Mouse (Mus musculus) megakaryocyte, adult 5-6 weeks (primary cell): Measurements from ENCODE around the gene Kmt2e. TPM values are rescaled to one million over a fixed set of nuclear protein-coding genes. Genes with fewer than 3 reads are reported as not detected.

Experiments used
- ATAC-seq: 2 replicates; pipeline ENCODE4 v1.8.0; 2016; ENCODE audit warnings: mild to moderate bottlenecking, inconsistent platforms; ENCODE audit not compliant: poor library complexity, severe bottlenecking
- total RNA-seq, 2 experiments: library from RNA; stranded (forward) in 1 of 2; stranded (reverse) in 1 of 2; fragments of 153-499, 151-499 nt in 1 of 2; fragments of 221-1000, 200-1000 nt in 1 of 2; gene quantifications; 2 replicates each; pipeline versions ENCODE4 v1.2.3 to v1.2.4; 2015 to 2017

Kmt2e gene
- total RNA-seq, 2 experiments from 2014 or later: 63.3 to 158 TPM

DNA sequence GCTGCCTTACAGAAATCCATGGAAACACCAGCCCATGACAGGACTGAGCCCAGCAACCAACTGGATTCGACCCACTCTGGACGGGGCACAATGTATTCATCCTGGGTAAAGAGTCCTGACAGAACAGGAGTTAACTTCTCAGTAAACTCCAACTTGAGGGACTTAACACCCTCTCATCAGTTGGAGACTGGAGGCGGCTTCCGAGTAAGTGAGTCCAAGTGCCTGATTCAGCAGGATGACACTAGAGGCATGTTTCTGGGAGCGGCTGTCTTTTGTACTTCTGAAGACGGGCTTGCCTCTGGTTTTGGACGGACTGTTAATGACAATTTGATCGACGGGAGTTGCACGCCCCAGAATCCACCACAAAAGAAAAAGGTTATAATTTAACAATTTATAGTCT is 63.7 kb downstream of the Kmt2e start:
- no peak for ATAC-seq

DNA sequence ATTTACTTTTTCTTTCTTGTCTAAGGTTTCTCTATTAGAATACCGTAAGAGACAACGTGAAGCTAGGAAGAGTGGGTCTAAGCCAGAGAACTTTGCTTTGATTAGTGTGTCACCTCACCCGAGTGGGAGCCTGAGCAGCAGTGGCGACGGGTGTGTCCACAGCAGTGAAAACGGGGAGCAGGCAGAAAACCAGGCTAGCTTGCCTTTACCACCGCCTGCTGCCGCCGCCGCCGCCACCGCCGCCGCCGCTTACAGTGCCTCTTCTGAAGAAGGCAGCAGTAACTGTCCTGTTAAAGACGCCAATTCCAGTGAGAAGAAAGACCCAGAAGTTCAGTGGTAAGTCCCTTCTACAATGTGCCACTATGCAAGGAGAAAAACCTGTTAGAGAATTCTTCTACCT is 65.0 kb downstream of the Kmt2e start:
- no peak for ATAC-seq

DNA sequence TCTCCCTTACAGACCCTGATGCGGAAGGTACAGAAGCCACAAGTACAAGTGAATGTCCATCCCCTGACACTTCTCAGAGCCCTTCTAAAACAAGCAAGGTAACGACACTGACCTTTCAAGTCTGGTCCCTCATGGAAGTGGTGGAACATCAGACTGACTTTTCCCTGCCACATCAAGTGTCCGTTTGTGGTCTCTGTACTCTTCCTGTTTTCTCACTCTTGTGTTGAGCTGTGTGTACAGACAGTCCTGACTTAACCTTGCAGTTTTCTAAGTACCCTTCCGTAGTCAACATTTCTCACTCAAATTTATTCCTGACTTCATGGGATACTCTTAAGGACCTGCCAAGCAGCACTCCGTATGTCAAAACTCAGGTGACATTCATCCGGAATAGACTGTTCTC is 66.5 kb downstream of the Kmt2e start:
- no peak for ATAC-seq

DNA sequence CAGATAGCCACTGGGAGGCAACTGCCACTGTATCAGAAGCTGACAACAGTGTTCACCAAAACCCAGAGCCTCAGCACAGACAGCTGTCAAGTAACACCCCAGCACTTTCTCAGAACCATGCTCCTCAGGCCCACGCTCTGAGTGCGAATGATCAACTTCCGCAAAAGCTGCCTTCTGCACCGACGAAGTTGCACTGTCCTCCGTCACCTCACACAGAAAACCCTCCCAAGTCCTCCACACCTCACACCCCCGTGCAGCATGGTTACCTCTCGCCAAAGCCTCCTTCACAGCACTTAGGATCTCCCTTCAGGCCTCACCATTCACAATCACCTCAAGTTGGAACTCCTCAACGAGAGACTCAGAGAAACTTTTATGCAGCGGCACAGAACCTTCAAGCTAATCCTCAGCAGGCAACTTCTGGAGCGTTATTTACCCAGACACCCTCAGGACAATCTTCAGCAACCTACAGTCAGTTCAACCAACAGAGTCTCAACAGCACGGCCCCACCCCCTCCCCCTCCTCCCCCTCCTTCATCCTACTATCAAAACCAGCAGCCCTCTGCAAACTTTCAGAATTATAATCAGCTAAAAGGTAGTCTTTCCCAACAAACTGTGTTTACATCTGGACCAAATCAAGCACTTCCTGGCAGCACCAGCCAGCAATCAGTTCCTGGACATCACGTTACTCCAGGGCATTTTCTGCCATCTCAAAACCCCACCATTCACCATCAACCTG is 67.5 kb downstream of the Kmt2e start:
- ATAC-seq: no peak

DNA sequence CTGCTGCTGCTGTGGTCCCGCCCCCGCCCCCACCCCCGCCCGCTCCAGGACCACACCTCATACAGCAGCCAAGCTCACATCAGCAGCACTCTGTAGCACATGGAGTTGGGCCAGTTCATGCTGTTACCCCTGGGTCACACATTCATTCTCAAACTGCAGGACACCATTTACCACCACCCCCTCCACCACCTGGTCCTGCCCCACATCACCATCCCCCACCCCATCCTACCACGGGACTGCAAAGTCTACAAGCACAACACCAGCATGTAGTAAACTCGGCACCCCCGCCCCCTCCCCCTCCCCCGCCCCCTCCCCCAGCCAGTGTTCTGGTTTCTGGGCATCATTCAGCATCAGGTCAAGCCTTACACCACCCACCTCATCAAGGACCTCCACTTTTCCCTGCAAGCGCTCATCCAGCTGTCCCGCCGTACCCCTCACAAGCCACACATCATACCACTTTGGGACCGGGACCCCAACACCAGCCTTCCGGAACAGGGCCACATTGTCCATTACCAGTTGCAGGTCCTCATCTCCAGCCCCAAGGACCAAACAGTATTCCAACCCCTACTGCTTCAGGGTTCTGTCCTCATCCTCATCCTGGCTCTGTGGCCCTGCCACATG is 68.2 kb downstream of the Kmt2e start:
- ATAC-seq: no peak

DNA sequence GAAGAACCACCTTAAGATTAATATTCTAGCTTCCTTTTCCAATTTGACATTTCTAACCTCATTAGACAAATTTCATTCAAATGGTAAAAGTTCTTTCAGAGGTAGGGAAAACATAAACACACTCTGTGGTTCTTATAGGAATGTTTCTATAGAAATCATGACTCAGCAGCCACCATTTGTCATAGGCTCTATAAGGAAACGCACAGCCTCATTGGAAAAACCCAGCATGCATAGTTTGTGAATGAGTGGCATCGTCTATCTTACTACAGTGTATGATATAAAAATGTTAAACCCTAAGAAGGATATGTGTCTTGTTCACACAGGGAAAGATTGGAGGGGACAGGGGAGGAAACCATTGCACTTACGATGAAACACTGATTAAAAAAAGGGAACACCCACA is 71.3 kb downstream of the Kmt2e start:
- ATAC-seq: no peak

DNA sequence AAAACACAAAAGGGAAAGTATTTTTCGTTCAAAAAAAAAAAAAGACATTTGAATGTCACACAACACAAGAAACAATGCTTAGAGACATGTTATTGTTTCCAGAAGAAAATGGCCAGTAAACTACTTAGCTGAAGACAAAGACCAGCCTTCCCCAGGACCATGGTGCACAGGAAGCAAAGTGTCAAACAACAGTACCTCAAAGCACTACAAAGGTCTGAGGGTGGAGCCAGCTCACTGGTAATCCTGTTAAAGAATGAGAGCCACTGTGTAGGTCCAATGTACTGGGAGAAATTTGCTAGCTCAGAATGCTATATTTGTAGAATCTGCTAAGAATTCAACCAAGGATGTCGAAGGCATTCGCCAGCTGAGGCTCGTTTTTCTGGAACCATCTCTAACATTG is 73.0 kb downstream of the Kmt2e start:
- no peak for ATAC-seq

DNA sequence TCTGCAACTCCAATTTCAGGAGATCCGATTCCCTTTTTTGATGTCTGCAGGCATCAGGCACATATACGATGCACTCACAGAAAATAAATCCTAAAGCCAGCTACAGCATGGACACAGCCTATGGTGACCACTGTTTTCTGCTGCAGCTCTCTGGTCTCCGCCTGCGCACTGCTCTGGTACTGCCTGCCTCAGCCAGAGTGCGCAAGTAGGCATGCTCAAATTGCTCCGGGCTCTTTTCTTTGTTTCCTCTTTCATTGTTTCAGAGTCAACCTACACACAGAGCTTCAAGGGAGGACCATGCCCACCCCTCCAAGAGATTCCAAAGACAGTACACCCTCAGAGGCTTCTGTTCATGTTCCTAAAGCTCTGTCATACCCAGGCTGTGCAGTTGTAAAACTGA is 74.4 kb downstream of the Kmt2e start:
- no peak for ATAC-seq

DNA sequence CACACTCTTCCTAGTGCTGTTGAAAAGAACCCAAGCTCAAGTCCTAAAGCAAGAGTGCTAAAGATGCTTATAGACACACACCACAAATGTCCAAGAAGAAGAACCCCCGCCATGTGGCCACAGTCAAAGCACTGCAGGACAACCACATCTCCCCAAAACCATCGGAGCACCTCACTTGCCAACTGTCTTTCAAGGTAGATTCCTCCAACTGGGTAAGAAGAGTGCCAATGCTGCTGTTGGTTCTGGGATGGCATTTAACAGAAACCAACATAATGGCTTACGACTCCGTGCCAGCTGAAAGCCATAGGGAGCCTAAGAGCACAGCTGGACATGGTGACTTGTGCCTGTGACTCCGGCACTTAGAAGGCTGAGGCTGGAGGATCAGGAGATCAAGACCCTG is 77.2 kb downstream of the Kmt2e start:
- ATAC-seq: no peak

DNA sequence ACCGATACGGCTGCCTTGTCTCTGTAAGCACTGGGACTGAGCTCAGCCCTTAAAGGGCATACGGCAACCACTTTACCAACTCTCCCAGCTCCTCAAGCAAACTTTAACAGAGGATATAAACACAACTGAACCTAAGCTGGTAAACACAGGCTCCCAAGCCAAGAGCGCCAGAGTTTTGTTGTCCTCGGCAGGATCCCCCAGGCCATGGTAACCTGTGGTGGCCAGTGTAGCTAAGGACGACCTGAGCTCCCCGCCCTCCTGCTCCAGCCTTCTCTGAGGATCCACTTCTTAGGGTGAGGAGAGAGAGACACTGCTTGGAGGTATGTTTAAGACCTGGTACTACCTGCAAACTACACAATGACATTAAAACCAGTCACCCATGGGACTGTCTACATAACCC is 78.3 kb downstream of the Kmt2e start:
- ATAC-seq: no peak

DNA sequence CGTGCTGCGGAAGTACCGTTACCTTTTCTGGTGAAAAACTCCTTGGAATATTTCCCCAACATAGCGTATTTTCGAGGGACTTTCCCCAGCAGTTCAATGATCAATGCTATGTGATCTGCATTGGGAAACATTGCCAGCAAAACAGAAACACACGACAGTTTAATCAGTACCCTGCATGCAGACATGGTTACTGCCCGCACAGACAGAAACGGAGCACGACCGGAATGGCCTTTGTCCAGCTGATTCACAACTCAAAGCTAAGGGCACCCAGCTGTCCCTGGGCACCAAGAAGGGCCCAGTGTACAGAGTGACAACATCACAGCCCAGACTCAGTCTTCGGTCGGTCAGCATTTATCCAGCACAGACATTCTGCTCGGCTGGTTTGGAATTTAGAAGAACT is 79.2 kb downstream of the Kmt2e start:
- no peak for ATAC-seq

DNA sequence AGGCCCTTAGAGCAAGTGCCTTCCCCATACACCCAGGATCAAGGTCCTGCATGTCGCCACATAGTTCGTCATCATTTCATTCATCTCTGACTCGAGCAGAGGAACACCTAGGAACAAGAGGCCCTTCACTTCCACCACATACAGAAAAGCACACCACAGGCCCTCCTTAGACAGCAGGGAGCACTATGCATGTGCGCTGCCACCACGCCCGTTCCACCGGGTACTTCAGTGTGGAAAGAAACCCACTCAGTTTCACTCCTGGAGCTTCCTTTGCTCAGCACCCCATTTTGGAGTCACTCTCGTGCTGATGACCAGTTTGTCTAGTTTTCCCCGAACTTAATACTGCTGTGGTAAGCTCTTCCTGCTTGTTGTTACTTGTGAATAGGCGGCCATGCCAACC is 80.8 kb downstream of the Kmt2e start:
- ATAC-seq: no peak

DNA sequence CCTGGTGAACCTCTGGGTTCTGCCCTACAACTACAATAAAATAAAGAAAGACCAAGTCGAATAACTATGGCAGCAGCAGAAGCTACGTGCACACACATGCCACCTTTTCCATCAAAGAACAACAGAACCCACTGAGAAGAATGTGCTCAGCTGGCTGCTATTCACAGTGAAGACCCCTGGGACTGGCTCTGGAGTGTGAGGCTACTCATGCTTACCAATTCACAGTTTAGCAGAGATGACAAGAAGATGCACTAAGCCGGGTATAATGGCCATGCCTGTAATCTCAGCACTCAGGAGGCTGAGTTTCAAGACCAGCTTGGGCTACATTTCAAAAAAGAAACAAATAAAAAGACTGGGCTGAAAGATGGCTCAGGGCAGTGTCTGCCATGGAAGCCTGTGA is 82.7 kb downstream of the Kmt2e start:
- ATAC-seq: no peak

DNA sequence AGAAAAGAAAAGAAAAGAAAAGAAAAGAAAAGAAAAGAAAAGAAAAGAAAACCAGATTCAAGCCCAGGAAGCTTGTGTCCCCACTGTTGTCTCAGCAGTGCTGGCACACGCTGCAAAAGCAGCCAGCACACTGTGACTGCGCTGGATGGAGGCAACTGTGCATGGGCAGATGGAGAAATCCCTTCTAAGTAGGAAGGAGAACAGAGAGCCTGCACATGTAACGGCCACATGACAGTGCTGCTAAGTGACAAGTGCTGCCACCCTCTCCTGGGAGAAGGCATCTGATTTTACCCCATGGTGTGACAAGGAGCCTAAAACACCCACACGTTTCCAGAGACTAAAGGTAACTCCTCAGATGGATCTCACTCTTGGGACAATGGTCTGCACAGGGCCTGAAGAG is 83.6 kb downstream of the Kmt2e start:
- ATAC-seq: no peak

DNA sequence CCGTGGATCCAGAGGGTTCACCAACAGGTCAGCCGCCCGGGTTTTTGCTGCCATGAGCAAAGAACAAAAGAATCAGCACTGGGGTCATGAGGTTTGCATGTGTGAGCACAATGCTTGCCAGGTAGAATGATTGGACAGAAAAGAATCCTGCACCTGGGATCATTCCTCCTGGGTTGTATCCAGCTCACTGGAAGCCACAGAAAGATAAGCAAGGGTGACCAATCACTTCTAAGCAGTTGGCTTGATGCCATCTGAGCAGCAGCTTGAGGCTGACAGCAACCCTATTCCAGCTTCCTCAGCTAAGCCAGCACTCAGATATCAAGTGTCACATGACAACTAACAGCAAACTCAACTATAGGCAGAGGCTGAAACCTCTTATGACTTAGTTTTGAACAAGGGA is 84.4 kb downstream of the Kmt2e start:
- no peak for ATAC-seq

DNA sequence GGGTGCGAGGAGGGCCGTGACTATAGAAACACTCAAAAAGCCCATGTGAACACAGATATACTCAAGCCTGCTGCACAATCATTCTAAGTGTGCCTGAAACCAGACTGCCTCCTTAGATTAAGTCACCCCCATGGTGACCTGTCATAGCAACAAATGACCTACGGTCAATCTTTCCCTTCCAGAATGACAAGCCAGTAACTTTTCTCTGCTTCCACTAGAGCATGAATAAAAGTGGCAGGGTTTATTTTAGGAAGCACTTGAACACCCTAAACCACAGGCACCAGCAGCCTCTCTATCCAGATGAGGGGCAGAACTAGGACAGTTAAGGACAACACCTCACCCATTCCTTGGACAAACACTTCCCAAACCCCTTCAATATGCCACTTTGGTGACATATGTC is 85.4 kb downstream of the Kmt2e start:
- ATAC-seq: no peak

DNA sequence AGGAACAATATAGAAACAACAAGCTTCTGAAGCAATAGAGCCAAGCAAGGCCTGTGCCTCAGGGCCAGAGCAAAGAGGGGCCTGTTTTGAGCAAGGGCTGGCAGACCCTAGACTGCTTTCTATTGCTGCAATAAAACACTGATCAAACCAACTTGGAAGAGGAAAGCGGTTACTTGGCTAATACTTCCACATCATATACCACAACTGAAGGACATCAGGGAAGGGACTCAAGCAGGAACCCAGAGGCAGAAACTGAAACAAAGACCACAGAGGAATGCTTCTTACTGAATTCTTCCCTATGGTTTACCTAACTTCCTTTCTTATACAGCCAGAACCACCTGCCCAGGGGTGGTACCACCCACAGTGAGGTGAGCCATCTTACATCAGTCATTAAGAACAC is 87.4 kb downstream of the Kmt2e start:
- ATAC-seq: peak; percentile 40; the same call in 1 of the 2 replicates

DNA sequence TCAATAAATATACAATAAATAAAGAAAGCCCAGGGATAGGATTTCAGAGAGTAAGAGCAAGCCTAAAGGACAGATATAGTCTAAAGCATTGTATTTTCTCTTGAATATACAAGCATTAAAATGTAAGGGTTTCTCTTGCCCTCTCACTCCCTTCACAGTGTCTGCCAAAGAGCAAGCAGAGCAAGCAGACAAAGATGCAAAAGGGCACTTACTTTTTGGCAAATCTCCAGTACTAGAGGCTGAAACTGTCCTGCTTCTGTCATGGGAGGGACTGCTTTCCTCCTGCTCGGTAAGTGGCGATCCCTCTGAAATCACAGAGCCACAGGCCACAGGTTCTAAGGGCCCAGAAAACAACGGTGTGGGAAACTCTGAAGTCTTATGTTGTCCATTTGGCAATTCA is 89.7 kb downstream of the Kmt2e start:
- no peak for ATAC-seq

DNA sequence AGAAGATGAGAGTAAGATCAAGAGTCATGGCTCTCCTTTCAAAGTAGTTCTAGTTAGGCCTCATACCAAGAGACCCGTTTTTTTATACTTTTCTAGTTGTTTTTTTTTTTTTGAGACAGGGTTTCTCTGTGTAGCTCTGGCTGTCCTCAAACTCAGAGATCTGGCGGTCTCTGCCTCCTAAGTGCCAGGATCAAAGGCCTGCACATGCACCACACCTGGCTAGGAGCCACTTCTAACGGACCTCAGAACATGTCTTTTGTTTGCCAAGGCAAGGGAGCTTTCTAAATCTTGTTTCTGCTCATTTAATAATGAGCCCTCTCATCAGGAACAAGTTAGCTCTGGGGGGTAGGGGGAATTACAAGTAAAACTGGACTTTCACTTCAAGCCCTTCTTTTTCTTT is 90.4 kb downstream of the Kmt2e start:
- no peak for ATAC-seq

DNA sequence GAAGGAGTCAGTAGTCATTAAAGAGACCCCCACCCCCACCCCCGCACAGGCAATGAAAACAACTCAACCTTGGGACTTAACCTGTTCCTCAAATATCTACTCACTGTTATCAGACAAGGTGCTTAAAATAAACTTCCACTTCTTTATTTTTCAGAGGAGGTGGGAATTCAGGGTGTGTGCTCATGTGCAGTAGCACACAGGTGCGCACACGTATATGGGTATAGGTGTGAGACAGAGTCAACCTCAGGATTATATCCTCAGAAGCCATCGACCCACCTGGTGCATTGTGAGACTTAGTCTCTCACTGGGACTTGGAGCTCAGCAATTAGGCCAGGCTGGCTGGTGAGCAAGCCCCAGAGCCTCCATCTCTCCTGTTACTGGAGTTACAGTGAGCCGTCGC is 96.9 kb downstream of the Kmt2e start:
- no peak for ATAC-seq

DNA sequence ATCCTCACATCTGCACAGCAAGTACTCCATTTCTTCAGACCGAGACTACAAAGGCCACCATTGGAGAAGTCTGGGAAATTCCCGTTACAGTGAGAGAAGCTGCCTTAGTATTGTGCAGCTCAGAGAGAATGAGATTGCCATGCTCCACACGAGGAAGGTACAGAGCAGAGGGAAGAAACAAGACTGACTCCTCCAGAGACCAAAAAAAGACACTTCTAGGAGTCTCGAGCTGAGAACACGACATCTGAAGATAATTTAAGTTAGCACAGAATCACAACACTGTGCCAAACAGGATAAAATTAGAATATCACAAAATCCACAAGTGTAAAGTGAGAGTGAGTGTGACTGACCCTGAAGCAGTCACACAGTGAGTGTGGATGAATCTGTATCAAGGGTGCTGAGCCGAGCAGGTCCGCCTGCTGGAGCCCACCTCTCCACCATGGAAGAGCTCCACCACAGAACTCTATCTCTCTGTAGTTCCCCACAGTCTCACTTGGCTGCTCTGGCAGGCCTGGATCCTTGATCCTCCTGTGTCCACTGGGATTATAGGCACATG is 97.4 kb downstream of the Kmt2e start:
- no peak for ATAC-seq

DNA sequence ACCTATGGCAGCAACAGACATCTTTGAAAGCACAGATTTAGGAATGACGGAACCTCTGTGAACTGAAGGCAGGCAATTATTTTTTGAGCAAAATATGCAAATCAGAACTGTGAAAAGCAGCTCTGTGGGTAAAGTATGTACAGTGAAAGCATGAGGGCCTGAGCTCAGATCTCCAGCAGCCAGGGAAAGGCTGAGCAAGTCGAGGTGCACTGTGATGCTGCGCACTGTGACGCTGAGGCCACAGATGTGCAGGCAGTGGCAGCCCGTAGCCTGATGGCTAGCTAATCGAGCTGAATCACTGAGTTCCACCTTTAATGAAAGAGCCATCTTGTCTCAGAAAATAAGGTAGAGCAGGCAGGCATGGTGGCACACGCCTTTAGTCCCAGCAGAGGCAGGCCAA is 101.5 kb downstream of the Kmt2e start:
- no peak for ATAC-seq

DNA sequence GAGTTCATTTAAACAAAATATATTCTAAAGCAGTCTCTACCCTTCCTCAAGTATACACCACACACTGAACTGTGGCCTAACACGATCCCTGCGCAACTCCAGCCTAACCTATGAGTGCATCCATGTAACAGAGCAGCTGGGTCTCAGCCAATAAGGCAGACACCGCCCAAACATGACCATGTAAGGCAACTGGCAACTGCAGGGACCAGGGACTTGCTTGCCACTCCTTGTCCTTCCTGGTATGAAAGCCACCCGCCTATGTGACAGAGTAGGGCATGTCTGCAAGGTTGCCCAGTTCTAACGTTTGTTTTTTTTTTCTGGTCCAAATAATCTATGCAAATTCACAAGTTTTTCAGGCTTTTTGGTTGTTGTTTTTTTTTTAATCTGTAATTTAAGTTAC is 117.4 kb downstream of the Kmt2e start:
- ATAC-seq: 0 out of 2 replicates have a peak, but pooled peaks have one; percentile 35
